Mouse (Mus musculus): ENCODE measurements around the gene Gm867. TPM values are rescaled to one million over a fixed set of nuclear protein-coding genes. Genes with fewer than 3 reads are reported as not detected.

Gene Gm867
- total and polyA plus RNA-seq, 3 experiments, result 0.08 to 1.6 TPM; not detected in 1

GRCm38 (mm10) chr10:75951424-75952050 is 11.1 kb upstream of the Gm867 start (continued):
- no peak for TF ChIP-seq NRF1 (IDR thresholded peaks at IDR 0.05; ENCODE audit: insufficient read depth, low read depth, low read length, poor library complexity, severe bottlenecking)
- TF ChIP-seq GABPA (IDR thresholded peaks at IDR 0.05; ENCODE audit: low read depth, low read length), result no peak
- TF ChIP-seq CHD2 (IDR thresholded peaks at IDR 0.05; ENCODE audit: low read length), result no peak
- TF ChIP-seq USF2 (IDR thresholded peaks at IDR 0.05; ENCODE audit: borderline replicate concordance in 1 of 2, insufficient read depth in 1 of 2, low read depth in 1 of 2, low read length in 2 of 2), result no peak
- TF ChIP-seq TAL1 (IDR thresholded peaks at IDR 0.05; ENCODE audit: low read length), result no peak
- no peak for TF ChIP-seq MAZ (IDR thresholded peaks at IDR 0.05; ENCODE audit: low read depth, low read length)
- no peak for TF ChIP-seq TBP (IDR thresholded peaks at IDR 0.05; ENCODE audit: low read depth, low read length)
- no peak for TF ChIP-seq HCFC1 (IDR thresholded peaks at IDR 0.05; ENCODE audit: low read depth, low read length)
- TF ChIP-seq RAD21 (IDR thresholded peaks at IDR 0.05; ENCODE audit: low read depth, low read length), result peak; percentile 93
- TF ChIP-seq ZKSCAN1 (IDR thresholded peaks at IDR 0.05; ENCODE audit: low read depth, low read length), result no peak; the same call in 1 of the 2 replicates

- Histone ChIP-seq H3K27me3 (ENCODE audit: control insufficient read depth in 1 of 2, insufficient read depth in 2 of 2, low read length in 2 of 2) (peaks cover 0 to 9% of the 10 kb centered on the region in 2 experiments; a peak in 3 of 4 replicates), H3K27ac (ENCODE audit: control insufficient read depth, low read depth, low read length) (no peak overlapping the region), H3K9ac (ENCODE audit: control insufficient read depth, low read depth, low read length, poor library complexity, severe bottlenecking) (no peak overlapping the region), H3K9me3 (replicated peaks; ENCODE audit: insufficient read depth, low read length) (no peaks in the 10 kb centered on the region), H3K4me1 (ENCODE audit: control insufficient read depth in 1 of 2, insufficient read depth in 2 of 2, low read length in 2 of 2) (no peaks in the 10 kb centered on the region; a peak in 1 of 4 replicates), H3K4me3 (ENCODE audit: control insufficient read depth in 1 of 2, insufficient read depth in 1 of 2, low read depth in 2 of 2, low read length in 2 of 2) (no peak overlapping the region), H3K36me3 (ENCODE audit: control insufficient read depth in 1 of 2, insufficient read depth in 2 of 2, low read length in 2 of 2) (peaks cover 0 to 2% of the 10 kb centered on the region in 2 experiments; a peak in 2 of 4 replicates), H3K79me2 (ENCODE audit: control insufficient read depth, insufficient read depth, low read length, poor library complexity) (no peaks in the 10 kb centered on the region)
- DNase-seq (ENCODE audit: low read depth, low spot score), result no peak
- TF ChIP-seq TCF12 (IDR thresholded peaks at IDR 0.05; ENCODE audit: low read depth, low read length), result no peak
- no peak for TF ChIP-seq UBTF (IDR thresholded peaks at IDR 0.05; ENCODE audit: borderline replicate concordance, insufficient read depth, low read depth, low read length)
- TF ChIP-seq NELFE (IDR thresholded peaks at IDR 0.05; ENCODE audit: low read depth, low read length), result no peak
- no peak for TF ChIP-seq HCFC1 (IDR thresholded peaks at IDR 0.05; ENCODE audit: low read depth, low read length)
- no peak for TF ChIP-seq ZNF384 (IDR thresholded peaks at IDR 0.05; ENCODE audit: low read depth, low read length)
- TF ChIP-seq MEF2A (IDR thresholded peaks at IDR 0.05; ENCODE audit: extremely low read depth, insufficient replicate concordance, low read depth, low read length, poor library complexity, severe bottlenecking), result no peak
- TF ChIP-seq RCOR1 (IDR thresholded peaks at IDR 0.05; ENCODE audit: low read depth, low read length), result no peak
- no peak for TF ChIP-seq MAFK (IDR thresholded peaks at IDR 0.05; ENCODE audit: borderline replicate concordance, low read depth, low read length)
- no peak for TF ChIP-seq ZKSCAN1 (IDR thresholded peaks at IDR 0.05; ENCODE audit: low read depth, low read length)
Observed at GRCm38 (mm10) chr10:75950791-75951210, 10.3 kb upstream of the Gm867 start.

Measured in MEL (cell line).